Mouse (Mus musculus) forebrain, embryonic 15.5 days (tissue): Measurements from ENCODE around the gene Rufy4. TPM values are rescaled to one million over a fixed set of nuclear protein-coding genes. Genes with fewer than 3 reads are reported as not detected.

Experiments used
- ATAC-seq: fragments of 200-750 bp; cut with Nextera tagmentation; replicated peaks from 2 replicates; pipeline ENCODE4 v1.8.0; 2017; ENCODE audit warnings: mild to moderate bottlenecking, moderate TSS enrichment, moderate library complexity
- H3K27ac ChIP-seq: fragments of 300-500 bp; sonication (generic); replicated peaks from 2 replicates; pipeline ENCODE4 v1.5.1; 2015; ENCODE audit warnings: mild to moderate bottlenecking, inconsistent platforms
- H3K27me3 ChIP-seq: fragments of 300-500 bp; sonication (generic); 2 replicates; pipeline ENCODE4 v1.6.1; 2015; ENCODE audit warnings: inconsistent platforms
- H3K36me3 ChIP-seq: fragments of 300-500 bp; sonication (generic); 2 replicates; pipeline ENCODE4 v1.6.1; 2015; ENCODE audit warnings: mild to moderate bottlenecking, inconsistent platforms
- H3K4me1 ChIP-seq: fragments of 300-500 bp; sonication (generic); 2 replicates; pipeline ENCODE4 v1.6.1; 2015; ENCODE audit warnings: inconsistent platforms
- H3K4me2 ChIP-seq: fragments of 300-500 bp; sonication (generic); replicated peaks from 2 replicates; pipeline ENCODE4 v1.6.1; 2015; ENCODE audit warnings: mild to moderate bottlenecking, inconsistent platforms
- H3K4me3 ChIP-seq: fragments of 300-500 bp; sonication (generic); 2 replicates; pipeline ENCODE4 v1.5.1; 2015; ENCODE audit warnings: mild to moderate bottlenecking, inconsistent platforms
- H3K9ac ChIP-seq: fragments of 300-500 bp; sonication (generic); replicated peaks from 2 replicates; pipeline ENCODE4 v1.6.1; 2015; ENCODE audit warnings: mild to moderate bottlenecking, inconsistent platforms
- H3K9me3 ChIP-seq: fragments of 300-500 bp; sonication (generic); 2 replicates; pipeline ENCODE4 v1.6.1; 2016; ENCODE audit warnings: inconsistent platforms
- WGBS: fragments of 180-500 bp; shearing (Covaris S2); methylation state at CpG from one replicate; pipeline ENCODE4 v1.1.7; 2015; ENCODE audit warnings: mixed read lengths; 5-methylcytosine and 5-hydroxymethylcytosine counted together
- polyA plus RNA-seq: library from polyadenylated mRNA; unstranded; fragments of >200 nt; fragmentation: Nextera tagmentation; extraction: Ambion mirVana; gene quantifications from 2 replicates; pipeline ENCODE4 v1.2.1, GENCODE M21; 2015

The Rufy4 gene
- polyA plus RNA-seq, 1 experiment from 2014 or later, result 0.14 TPM

DNA sequence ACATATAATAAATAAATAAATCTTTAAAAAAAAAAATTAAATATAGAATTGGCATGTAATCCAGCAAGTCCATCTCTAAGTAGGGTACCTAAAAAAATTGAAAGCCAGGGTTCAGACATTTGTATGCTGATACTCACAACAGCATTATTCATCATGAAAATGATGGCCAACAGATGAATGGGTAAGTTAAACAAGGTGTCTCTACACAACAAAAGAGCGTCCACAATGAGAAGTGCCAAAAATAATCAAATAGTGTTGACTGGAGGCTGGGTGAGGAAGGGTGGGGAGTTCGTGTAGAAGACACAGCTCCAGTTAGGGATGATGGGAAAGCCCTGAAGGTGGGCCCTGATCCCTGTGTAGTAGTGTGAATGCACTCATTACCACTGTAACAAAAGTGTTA lies 34.7 kb downstream of the Rufy4 start:
- Histone ChIP-seq H3K4me1 (no peaks in the 10 kb centered on the region), H3K9ac (no peak overlapping the region), H3K27me3 (no peaks in the 10 kb centered on the region), H3K36me3 (no peaks in the 10 kb centered on the region), H3K4me3 (no peak overlapping the region), H3K4me2 (no peak overlapping the region), H3K9me3 (no peaks in the 10 kb centered on the region), H3K27ac (no peak overlapping the region)
- ATAC-seq, result no peak
- WGBS, result 70% methylated on average over 2 of the region's 2 CpGs

DNA sequence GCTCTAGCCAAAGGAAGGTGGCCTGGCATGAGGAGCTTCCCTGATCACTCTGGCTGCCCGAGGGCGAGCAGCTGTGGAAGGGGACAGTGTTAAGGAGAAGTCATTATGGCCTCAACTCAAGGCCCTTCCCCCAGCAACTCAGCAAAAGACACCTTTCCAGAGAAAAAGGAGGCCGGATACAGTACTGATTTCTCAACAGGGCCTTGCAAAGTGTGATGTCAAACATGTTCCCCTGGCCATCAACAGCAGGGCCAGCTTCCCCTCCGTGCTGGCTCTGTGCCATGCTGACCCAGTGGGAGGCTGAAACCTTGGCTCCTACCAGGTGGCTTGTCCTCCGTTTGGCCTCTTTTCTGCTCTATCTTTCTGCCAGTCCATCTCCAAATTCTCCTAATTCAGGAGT lies 41.8 kb downstream of the Rufy4 start:
- Histone ChIP-seq H3K36me3 (no peaks in the 10 kb centered on the region), H3K27me3 (no peaks in the 10 kb centered on the region), H3K9ac (no peak overlapping the region), H3K4me2 (no peak overlapping the region), H3K27ac (no peak overlapping the region), H3K4me1 (no peaks in the 10 kb centered on the region), H3K4me3 (no peak overlapping the region), H3K9me3 (no peaks in the 10 kb centered on the region)
- no peak for ATAC-seq
- 90% methylated on average over 5 of the region's 5 CpGs for WGBS

DNA sequence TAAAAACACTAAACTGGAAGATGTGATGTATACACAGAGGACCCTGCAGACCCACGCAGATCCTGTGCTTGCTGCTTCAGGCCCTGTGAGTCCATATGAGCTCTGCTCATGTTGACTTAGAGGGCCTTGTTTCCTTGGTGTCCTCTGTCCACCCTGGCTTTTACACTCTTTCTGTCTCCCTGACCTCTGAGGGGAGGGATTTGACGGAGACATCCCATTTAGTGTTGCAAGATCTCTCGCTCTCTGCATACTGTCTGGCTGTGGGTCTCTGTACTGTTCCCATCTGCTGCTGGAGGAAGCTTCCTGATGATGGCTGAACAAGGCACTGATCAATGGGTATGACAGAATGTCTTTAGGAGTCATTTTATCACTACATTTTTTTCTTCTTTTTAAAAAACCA lies 44.4 kb downstream of the Rufy4 start:
- Histone ChIP-seq H3K27ac (no peak overlapping the region), H3K4me1 (no peaks in the 10 kb centered on the region), H3K4me2 (no peak overlapping the region), H3K36me3 (no peaks in the 10 kb centered on the region), H3K27me3 (no peaks in the 10 kb centered on the region), H3K9ac (no peak overlapping the region), H3K9me3 (no peaks in the 10 kb centered on the region), H3K4me3 (no peak overlapping the region)
- WGBS, result 86% methylated on average over 3 of the region's 3 CpGs
- ATAC-seq, result no peak

DNA sequence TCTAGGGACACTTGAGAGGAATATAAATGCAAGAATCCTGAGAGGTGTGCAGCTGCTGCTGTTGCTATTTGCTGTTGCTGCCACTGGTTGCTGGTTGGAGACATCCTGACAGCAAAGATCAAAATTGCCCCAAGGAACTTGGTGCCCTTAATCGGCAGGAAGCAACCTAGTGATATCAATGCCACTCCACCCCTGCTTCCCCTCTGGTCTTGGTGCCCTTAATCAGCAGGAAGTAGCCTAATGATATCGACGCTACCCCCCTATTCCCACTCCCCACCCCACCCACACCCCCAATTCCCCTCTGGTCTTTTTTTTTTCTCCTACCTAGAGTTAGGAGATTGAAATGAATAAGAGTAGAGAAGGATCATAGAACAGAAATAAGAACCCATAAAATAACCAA lies 47.4 kb downstream of the Rufy4 start:
- Histone ChIP-seq H3K36me3 (no peaks in the 10 kb centered on the region), H3K4me1 (no peaks in the 10 kb centered on the region), H3K4me2 (no peak overlapping the region), H3K27me3 (no peaks in the 10 kb centered on the region), H3K9me3 (no peaks in the 10 kb centered on the region), H3K27ac (no peak overlapping the region), H3K4me3 (no peak overlapping the region), H3K9ac (no peak overlapping the region)
- WGBS, result 89% methylated on average over 3 of the region's 3 CpGs
- ATAC-seq, result no peak

DNA sequence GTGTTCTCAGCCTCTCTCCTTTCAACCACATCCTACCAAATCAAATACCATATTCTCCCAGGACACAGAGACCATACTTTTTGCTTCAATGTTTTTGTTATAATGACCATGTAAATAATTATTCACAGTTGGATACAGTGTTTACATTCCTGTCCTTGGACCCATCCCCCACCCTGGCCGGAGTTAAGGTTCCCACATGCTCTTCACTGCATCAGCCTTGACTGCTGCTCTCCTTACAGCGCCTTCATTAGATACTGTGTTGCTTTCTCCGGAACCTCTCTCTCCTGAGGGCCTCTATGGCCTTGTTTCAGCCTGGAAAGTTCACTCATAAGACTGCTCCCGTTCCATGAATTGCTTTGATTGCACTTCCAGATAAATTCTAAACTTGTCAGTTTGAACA lies 50.4 kb downstream of the Rufy4 start:
- Histone ChIP-seq H3K36me3 (no peaks in the 10 kb centered on the region), H3K4me2 (no peak overlapping the region), H3K9ac (no peak overlapping the region), H3K4me1 (no peaks in the 10 kb centered on the region), H3K27ac (no peak overlapping the region), H3K27me3 (no peaks in the 10 kb centered on the region), H3K4me3 (no peak overlapping the region), H3K9me3 (no peaks in the 10 kb centered on the region)
- ATAC-seq, result no peak
- WGBS, result 88% methylated on average over 4 of the region's 4 CpGs

DNA sequence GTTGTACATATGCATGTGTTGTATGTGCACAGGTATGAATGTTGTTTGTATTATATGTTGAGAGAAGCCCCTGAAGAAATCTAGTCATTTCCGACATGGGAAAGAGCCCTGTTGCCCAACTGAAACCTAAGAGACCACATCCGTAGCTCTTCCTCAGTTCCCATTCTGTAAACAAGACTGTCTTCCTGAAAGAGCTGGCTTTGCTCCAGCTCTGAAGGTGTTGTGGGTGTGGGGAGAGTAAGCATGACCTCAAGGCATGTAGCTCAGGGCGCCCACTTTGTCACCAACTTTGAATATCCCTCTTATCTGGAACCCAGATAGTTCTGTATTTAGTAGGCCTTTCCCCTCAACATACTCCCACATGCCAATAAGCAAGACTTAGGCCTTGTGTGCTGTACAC lies 53.3 kb downstream of the Rufy4 start:
- no peak overlapping the region for H3K4me2 ChIP-seq
- no peak for ATAC-seq
- no peak overlapping the region for H3K9ac ChIP-seq
- no peaks in the 10 kb centered on the region for H3K27me3 ChIP-seq
- H3K4me3 ChIP-seq, result no peak overlapping the region
- H3K4me1 ChIP-seq, result no peaks in the 10 kb centered on the region
- no peak overlapping the region for H3K27ac ChIP-seq
- 88% methylated on average over 3 of the region's 3 CpGs for WGBS
- H3K9me3 ChIP-seq, result no peaks in the 10 kb centered on the region
- no peaks in the 10 kb centered on the region for H3K36me3 ChIP-seq

DNA sequence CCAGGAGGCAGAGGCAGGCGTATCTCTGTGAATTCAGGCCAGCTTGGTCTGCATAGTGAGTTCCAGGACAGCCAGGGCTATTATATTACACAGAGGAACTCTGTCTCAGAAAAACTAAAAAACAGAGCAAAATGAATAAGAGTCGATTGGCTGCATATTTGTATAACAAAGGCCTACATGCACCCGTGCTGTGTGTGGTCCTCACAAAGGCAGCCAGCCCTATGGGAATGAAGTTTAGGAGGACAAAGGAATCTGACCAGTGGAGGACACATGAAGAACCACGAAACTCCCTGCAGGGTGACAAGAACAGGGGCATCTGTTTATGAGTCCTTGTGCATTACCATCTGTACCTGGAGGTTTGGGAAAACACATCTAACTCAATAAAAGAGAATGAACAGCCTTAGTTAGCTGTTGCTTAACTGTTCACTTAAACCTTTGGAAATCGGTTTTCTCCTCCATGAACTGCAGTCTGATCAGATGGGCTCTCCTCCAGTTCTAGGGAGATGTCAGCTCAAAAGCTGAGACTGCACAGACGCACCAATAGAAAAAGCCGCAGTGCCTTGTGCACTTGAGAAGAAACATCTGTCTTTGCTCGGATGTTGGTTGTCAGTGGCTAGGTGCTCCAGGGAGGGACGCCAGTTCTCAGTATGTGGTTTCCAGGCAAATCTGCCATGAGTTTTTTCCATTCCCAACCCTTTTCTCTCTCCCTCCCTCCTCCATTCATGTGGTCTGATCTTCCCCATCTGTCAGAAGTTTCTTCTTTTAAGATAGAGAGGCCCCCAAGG lies 54.5 kb downstream of the Rufy4 start:
- no peak overlapping the region for H3K4me2 ChIP-seq
- no peak for ATAC-seq
- WGBS, result 71% methylated on average over 9 of the region's 9 CpGs

DNA sequence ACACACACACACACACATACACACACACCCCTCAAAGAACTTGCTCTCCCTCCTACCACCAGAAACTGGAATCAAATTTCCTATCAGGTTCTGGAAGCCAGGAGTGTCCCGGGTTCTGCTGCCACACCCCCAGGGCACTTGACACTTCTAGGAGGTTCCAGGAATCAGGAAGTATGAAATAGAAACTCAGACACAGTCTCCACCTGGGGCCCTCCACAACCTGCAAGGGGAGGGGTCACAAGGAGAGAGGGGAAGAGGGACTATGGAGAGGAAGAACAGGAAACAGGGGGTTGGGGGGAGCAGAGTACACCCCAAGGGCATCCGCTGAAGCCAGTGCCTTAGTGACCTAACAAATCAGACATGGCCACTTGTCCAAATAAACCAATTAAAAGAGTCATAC lies 56.1 kb downstream of the Rufy4 start:
- Histone ChIP-seq H3K36me3 (no peaks in the 10 kb centered on the region), H3K9ac (no peak overlapping the region), H3K9me3 (no peaks in the 10 kb centered on the region), H3K4me3 (no peak overlapping the region), H3K4me2 (no peak overlapping the region), H3K27ac (no peak overlapping the region), H3K27me3 (no peaks in the 10 kb centered on the region), H3K4me1 (no peaks in the 10 kb centered on the region)
- WGBS, result 74% methylated on average over 2 of the region's 2 CpGs
- no peak for ATAC-seq

More for the DNA sequence above, 54.5 kb downstream of the Rufy4 start:
- Histone ChIP-seq H3K4me1 (no peaks in the 10 kb centered on the region), H3K36me3 (no peaks in the 10 kb centered on the region), H3K9me3 (no peaks in the 10 kb centered on the region), H3K9ac (no peak overlapping the region), H3K27ac (no peak overlapping the region), H3K4me3 (no peak overlapping the region), H3K27me3 (no peaks in the 10 kb centered on the region)

DNA sequence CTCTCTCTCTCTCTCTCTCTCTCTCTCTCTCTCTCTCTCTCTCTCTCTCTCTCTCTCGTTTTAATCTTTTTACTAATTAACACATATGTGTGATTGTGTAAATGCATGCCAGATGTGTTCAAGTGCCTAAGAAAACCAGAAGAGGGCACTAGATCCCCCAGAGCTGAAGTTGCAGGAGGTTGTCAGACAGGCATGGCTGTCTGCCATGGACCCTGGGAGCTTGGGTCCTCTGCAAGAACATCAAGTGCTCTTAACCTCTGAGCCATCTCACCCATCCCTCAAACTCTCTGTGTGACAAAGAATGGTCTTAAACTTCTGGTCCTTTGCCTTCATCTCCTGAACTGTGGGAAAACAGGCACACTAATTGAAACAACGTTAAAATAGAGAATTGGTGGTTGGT lies 57.7 kb downstream of the Rufy4 start:
- no peak overlapping the region for H3K4me3 ChIP-seq
- H3K4me1 ChIP-seq, result no peaks in the 10 kb centered on the region
- no peaks in the 10 kb centered on the region for H3K36me3 ChIP-seq
- WGBS, result 58% methylated on average over 2 of the region's 2 CpGs
- no peaks in the 10 kb centered on the region for H3K9me3 ChIP-seq
- H3K4me2 ChIP-seq, result no peak overlapping the region
- no peak overlapping the region for H3K9ac ChIP-seq
- H3K27ac ChIP-seq, result no peak overlapping the region
- ATAC-seq, result no peak
- no peaks in the 10 kb centered on the region for H3K27me3 ChIP-seq

DNA sequence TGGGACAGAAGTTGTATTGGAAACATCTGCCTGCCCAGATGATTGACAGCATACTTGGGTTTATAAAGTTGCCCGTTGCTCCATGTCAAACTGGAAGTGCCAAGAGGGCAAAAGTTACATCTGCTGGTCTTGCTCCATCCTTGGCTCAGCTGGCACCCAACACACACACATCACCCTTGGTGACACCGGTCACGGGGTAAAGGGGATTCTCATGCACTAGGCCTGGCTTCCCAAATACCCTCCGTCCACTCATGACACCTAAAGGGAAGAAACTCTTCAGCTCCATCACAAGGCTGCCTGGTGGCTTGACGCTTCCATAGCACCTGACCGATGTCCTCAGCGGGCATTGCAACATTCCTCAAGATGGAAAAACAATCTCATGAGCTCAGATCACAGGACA lies 65.1 kb downstream of the Rufy4 start:
- Histone ChIP-seq H3K9ac (no peak overlapping the region), H3K27me3 (no peaks in the 10 kb centered on the region), H3K4me2 (no peak overlapping the region), H3K27ac (no peak overlapping the region), H3K4me3 (no peak overlapping the region), H3K36me3 (no peaks in the 10 kb centered on the region), H3K9me3 (no peaks in the 10 kb centered on the region), H3K4me1 (no peaks in the 10 kb centered on the region)
- no peak for ATAC-seq
- 93% methylated on average over 7 of the region's 7 CpGs for WGBS

DNA sequence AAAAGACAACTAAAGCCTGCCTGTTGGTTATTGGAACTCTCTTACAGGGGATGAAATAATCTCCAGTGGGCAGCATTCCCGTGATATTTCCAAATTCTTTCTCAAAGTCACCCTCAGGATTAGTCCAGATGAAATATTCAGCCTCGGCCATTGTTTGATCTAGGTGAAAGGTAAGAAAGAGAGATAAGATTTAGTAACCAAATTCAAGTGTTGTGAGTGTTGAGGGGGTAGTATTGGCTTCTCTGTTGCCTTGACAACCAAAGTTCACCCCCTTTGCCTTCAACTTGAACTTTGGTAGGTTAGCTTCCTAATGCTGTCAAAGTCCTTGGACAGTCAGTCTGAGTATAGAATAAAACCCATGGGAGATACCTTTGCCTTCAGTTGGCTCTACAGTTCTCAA lies 67.4 kb downstream of the Rufy4 start:
- H3K27ac ChIP-seq, result no peak overlapping the region
- H3K4me3 ChIP-seq, result no peak overlapping the region
- WGBS, result 87% methylated on average over 2 of the region's 2 CpGs
- no peak overlapping the region for H3K9ac ChIP-seq
- no peak for ATAC-seq
- H3K36me3 ChIP-seq, result no peaks in the 10 kb centered on the region
- H3K9me3 ChIP-seq, result no peaks in the 10 kb centered on the region
- H3K4me2 ChIP-seq, result no peak overlapping the region
- H3K4me1 ChIP-seq, result no peaks in the 10 kb centered on the region
- no peaks in the 10 kb centered on the region for H3K27me3 ChIP-seq

DNA sequence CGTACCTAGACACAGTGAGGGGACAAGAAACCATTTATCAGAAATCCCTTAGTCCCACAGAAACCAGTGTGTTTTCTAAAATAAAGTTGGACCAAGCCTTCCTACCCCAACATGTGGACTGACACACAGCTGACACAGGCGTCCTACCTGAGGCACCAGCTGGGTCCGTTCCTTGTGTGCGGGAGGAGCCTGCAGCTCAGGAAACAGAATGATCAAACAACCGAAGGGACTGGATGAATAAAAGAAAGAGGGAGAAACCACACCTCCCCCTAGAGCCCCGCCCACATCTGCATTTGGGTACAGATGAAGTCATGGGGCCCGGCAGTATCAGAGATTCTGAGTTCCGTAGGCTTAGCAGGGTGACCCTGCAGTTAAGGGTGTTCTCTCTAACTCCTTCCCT lies 69.1 kb downstream of the Rufy4 start, which contains the start of gene Cxcr1:
Gene Cxcr1 (minus strand): TSS at position 187 of the 400 bp plus-strand sequence.
- no peak within 1 kb of the TSS for H3K9ac ChIP-seq
- no peak within 1 kb of the TSS for H3K27ac ChIP-seq
- H3K4me1 ChIP-seq, result no peaks in the 10 kb centered on the region
- no peak within 1 kb of the TSS for H3K4me2 ChIP-seq
- no peak for ATAC-seq
- no peak within 1 kb of the TSS for H3K4me3 ChIP-seq
- no peaks in the 10 kb centered on the region for H3K27me3 ChIP-seq
- H3K9me3 ChIP-seq, result no peaks in the 10 kb centered on the region
- WGBS, result 72% methylated on average over 8 of the region's 8 CpGs
- no peaks in the 10 kb centered on the region for H3K36me3 ChIP-seq

DNA sequence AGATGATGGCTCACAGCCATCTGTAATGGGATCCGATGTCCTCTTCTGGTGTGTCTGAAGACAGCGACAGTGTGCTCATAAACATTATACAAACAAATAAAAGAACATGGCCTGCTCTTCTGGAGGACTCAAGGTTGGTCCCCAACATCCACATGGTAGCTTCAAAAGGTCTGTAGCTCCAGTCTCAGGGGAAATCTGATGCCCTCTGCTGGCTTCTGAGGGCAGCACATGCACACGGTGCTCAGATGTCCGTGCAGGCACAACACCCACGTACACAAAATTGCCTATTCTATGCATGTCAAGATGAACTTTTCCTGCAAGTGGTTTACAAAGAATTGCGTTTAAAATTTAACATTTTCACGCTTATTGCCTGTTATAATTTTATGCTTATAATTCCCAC lies 70.6 kb downstream of the Rufy4 start:
- no peak overlapping the region for H3K27ac ChIP-seq
- no peak overlapping the region for H3K9ac ChIP-seq
- H3K36me3 ChIP-seq, result no peaks in the 10 kb centered on the region
- no peak overlapping the region for H3K4me2 ChIP-seq
- WGBS, result 52% methylated on average over 7 of the region's 7 CpGs
- H3K4me3 ChIP-seq, result no peak overlapping the region
- H3K9me3 ChIP-seq, result no peaks in the 10 kb centered on the region
- no peaks in the 10 kb centered on the region for H3K4me1 ChIP-seq
- no peak for ATAC-seq
- no peaks in the 10 kb centered on the region for H3K27me3 ChIP-seq
